Mouse (Mus musculus) lung, adult 2 months (tissue): ENCODE results near the gene Ccdc136.

Experiments
- CTCF ChIP-seq: fragments of 200-500 bp; IDR thresholded peaks from 2 replicates; pipeline ENCODE4 v1.5.1; 2011; ENCODE audit warnings: mild to moderate bottlenecking, low read length, control low read depth; ENCODE audit not compliant: insufficient read depth
- POLR2A ChIP-seq: fragments of 200-500 bp; IDR thresholded peaks from 2 replicates; pipeline ENCODE4 v1.6.1; 2011; ENCODE audit warnings: low read depth, mild to moderate bottlenecking, control low read depth, low read length, borderline replicate concordance; ENCODE audit errors: extremely low read depth

GRCm38 (mm10) chr6:29395910-29396713, at the start of gene Ccdc136:
- TF ChIP-seq CTCF (no peak), POLR2A (peak; percentile 36; the same call in 1 of the 2 replicates)
